Comparison of ENCODE assay signal across 23 mouse cellular contexts in the genomic region with DNA sequence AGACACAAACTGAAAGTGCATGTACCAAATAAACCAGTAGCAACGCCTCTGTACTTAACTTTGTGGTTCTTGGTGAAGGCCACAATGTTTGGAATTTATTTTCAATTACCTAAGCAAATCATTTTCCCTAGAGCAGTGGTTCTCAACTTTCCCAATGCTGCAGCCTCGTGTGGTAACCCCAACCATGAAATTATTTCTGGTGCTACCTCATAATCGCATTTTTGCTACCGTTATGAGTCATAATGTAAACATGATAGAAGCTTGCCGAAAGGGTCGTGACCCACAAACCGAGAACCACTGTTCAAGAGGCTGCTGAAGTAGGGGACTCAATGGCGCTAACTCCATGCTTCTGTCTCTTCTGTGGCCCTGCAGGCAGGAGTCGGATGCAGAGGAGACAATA.
DNase-seq lines count a peak whose midpoint lies in the region; ATAC-seq and TF ChIP-seq lines count a peak whose summit lies in the region.
"Had no signal": no experiment of that assay in that cellular context is flagged by ENCODE, and none has a peak within 500 bp of the region (broad histone marks: within the 10 kb centered on the region; RNA-seq: fewer than 3 reads in every experiment).

No protein-coding gene starts in this region.

- H3K27ac ChIP-seq in embryonic facial prominence, embryonic 14.5 days (replicated peaks; ENCODE audit: low read depth, low read length), result no peak overlapping the region
- H3K27ac ChIP-seq in embryonic facial prominence, embryonic 10.5 days (replicated peaks), result no peak overlapping the region
- H3K27ac ChIP-seq in CH12.LX (ENCODE audit: insufficient read depth, low read depth), result no peak overlapping the region
- H3K27ac ChIP-seq in forebrain, postnatal 0 days (ENCODE audit: low read depth, low read length), result no peak overlapping the region
- H3K27ac ChIP-seq: embryonic facial prominence, embryonic 12.5 days; embryonic facial prominence, embryonic 15.5 days; forebrain, embryonic 10.5 days; forebrain, embryonic 12.5 days had no signal

- 73% methylated on average over 9 of the region's 9 CpGs for WGBS in embryonic facial prominence, embryonic 14.5 days
- 86% methylated on average over 9 of the region's 9 CpGs for WGBS in embryonic facial prominence, embryonic 10.5 days
- WGBS in forebrain, postnatal 0 days, result 94% methylated on average over 9 of the region's 9 CpGs

- no peaks in the 10 kb centered on the region for H3K9me3 ChIP-seq in embryonic facial prominence, embryonic 14.5 days (ENCODE audit: control insufficient read depth, low read length)
- H3K9me3 ChIP-seq in embryonic facial prominence, embryonic 10.5 days, result no peaks in the 10 kb centered on the region
- H3K9me3 ChIP-seq in CH12.LX (replicated peaks; ENCODE audit: low read length), result no peaks in the 10 kb centered on the region
- no peaks in the 10 kb centered on the region for H3K9me3 ChIP-seq in forebrain, postnatal 0 days (ENCODE audit: low read length)
- H3K9me3 ChIP-seq: embryonic facial prominence, embryonic 12.5 days; embryonic facial prominence, embryonic 15.5 days; forebrain, embryonic 10.5 days; forebrain, embryonic 12.5 days had no signal

- H3K79me2 ChIP-seq in CH12.LX (replicated peaks; ENCODE audit: control insufficient read depth, extremely low read depth, insufficient read depth, poor library complexity, severe bottlenecking), result no peaks in the 10 kb centered on the region

- in situ Hi-C loops in CH12.LX (cut with MboI; ENCODE audit: low pct_ligation_motif_present, low pct_unique_long_range_greater_than_20kb, low sequenced_read_pairs), result no loop called here

- no peak for TF ChIP-seq POLR2A in CH12.LX (IDR thresholded peaks at IDR 0.05; ENCODE audit: low read depth, low read length)

- no peak for ATAC-seq in embryonic facial prominence, embryonic 14.5 days (ENCODE audit: low read depth)
- ATAC-seq in forebrain, postnatal 0 days, result no peak
- ATAC-seq: CD4-positive, CD25-positive, alpha-beta regulatory T cell, adult 4 months; forebrain, embryonic 14.5 days; forebrain, embryonic 16.5 days had no signal

- dilution Hi-C loops in CH12.LX (cut with MboI; ENCODE audit: extremely low pct_ligation_motif_present, extremely low pct_unique_long_range_greater_than_20kb, low sequenced_read_pairs), result no loop called here

- no peak overlapping the region for H3K9ac ChIP-seq in embryonic facial prominence, embryonic 14.5 days (ENCODE audit: low read depth, low read length)
- H3K9ac ChIP-seq in CH12.LX (ENCODE audit: insufficient read depth, low read depth), result no peak overlapping the region
- no peak overlapping the region for H3K9ac ChIP-seq in forebrain, postnatal 0 days
- H3K9ac ChIP-seq: embryonic facial prominence, embryonic 12.5 days; embryonic facial prominence, embryonic 15.5 days; forebrain, embryonic 12.5 days had no signal

- DNase-seq in embryonic facial prominence, embryonic 14.5 days (ENCODE audit: low spot score), result peak; percentile 14
- DNase-seq in embryonic facial prominence, embryonic 10.5 days (ENCODE audit: low spot score), result no peak
- peak; percentile 40 for DNase-seq in 416B (ENCODE audit: low read depth)
- peak; percentile 5 for DNase-seq in CH12.LX (ENCODE audit: extremely low read depth)
- no peak for DNase-seq in heart, adult 8-10 months (ENCODE audit: low spot score)
- DNase-seq in forebrain, postnatal 0 days, result no peak
- DNase-seq: adrenal gland, adult 2 months; adrenal gland, postnatal 10 days; adrenal gland, postnatal 25 days; cerebellum, adult 11 months; cerebellum, adult 18-20 months; cerebellum, adult 8-10 months; cerebellum, postnatal 10 days; cerebellum, postnatal 25 days; embryo, embryonic 11 days had no signal

- H3K27me3 ChIP-seq in embryonic facial prominence, embryonic 14.5 days (replicated peaks; ENCODE audit: control insufficient read depth, insufficient read depth, low read length), result no peaks in the 10 kb centered on the region
- H3K27me3 ChIP-seq in embryonic facial prominence, embryonic 10.5 days (replicated peaks; ENCODE audit: low read depth, poor library complexity, severe bottlenecking), result no peaks in the 10 kb centered on the region
- no peaks in the 10 kb centered on the region for H3K27me3 ChIP-seq in CH12.LX (replicated peaks)
- H3K27me3 ChIP-seq in forebrain, postnatal 0 days (ENCODE audit: insufficient read depth, low read length), result no peaks in the 10 kb centered on the region
- H3K27me3 ChIP-seq: embryonic facial prominence, embryonic 12.5 days; embryonic facial prominence, embryonic 15.5 days; forebrain, embryonic 12.5 days had no signal

- H3K4me1 ChIP-seq in embryonic facial prominence, embryonic 14.5 days (ENCODE audit: control insufficient read depth, insufficient read depth, low read length), result no peaks in the 10 kb centered on the region
- H3K4me1 ChIP-seq in embryonic facial prominence, embryonic 10.5 days, result no peaks in the 10 kb centered on the region
- H3K4me1 ChIP-seq in CH12.LX (ENCODE audit: control insufficient read depth in 1 of 2, insufficient read depth in 2 of 2), result peaks cover 0 to 3% of the 10 kb centered on the region in 2 experiments; a peak in 1 of 4 replicates
- no peaks in the 10 kb centered on the region for H3K4me1 ChIP-seq in forebrain, postnatal 0 days (ENCODE audit: insufficient read depth)
- H3K4me1 ChIP-seq: embryonic facial prominence, embryonic 12.5 days; embryonic facial prominence, embryonic 15.5 days; forebrain, embryonic 10.5 days had no signal

- TF ChIP-seq CTCF in CH12.LX (conservative IDR thresholded peaks at IDR 0.05 in 1 of 2, IDR thresholded peaks at IDR 0.05 in 1 of 2; ENCODE audit: low read depth in 2 of 2, low read length in 2 of 2), result no peak
- TF ChIP-seq CTCF in forebrain, postnatal 0 days (IDR thresholded peaks at IDR 0.05; ENCODE audit: low read depth), result no peak

- TF ChIP-seq EP300 in CH12.LX (IDR thresholded peaks at IDR 0.05; ENCODE audit: low read length), result no peak

- no peak overlapping the region for H3K4me2 ChIP-seq in embryonic facial prominence, embryonic 14.5 days (ENCODE audit: low read depth, low read length)
- H3K4me2 ChIP-seq in CH12.LX (ENCODE audit: insufficient read depth, low read depth, poor library complexity, severe bottlenecking), result no peak overlapping the region; the same call in 1 of the 2 replicates
- H3K4me2 ChIP-seq in forebrain, postnatal 0 days (ENCODE audit: low read depth), result no peak overlapping the region
- H3K4me2 ChIP-seq: embryonic facial prominence, embryonic 12.5 days; embryonic facial prominence, embryonic 15.5 days; forebrain, embryonic 12.5 days had no signal

- no peak overlapping the region for H3K4me3 ChIP-seq in embryonic facial prominence, embryonic 14.5 days (ENCODE audit: low read depth, low read length)
- no peak overlapping the region for H3K4me3 ChIP-seq in embryonic facial prominence, embryonic 10.5 days
- H3K4me3 ChIP-seq in CH12.LX (replicated peaks in 1 of 3; ENCODE audit: low read depth in 2 of 3, low read length in 2 of 3, poor library complexity in 1 of 3), result no peak overlapping the region
- H3K4me3 ChIP-seq in forebrain, postnatal 0 days (ENCODE audit: low read depth, low read length), result no peak overlapping the region
- H3K4me3 ChIP-seq: embryonic facial prominence, embryonic 12.5 days; embryonic facial prominence, embryonic 15.5 days; erythroblast, embryonic 14.5 days; forebrain, embryonic 10.5 days; forebrain, embryonic 12.5 days had no signal

- no peaks in the 10 kb centered on the region for H3K36me3 ChIP-seq in embryonic facial prominence, embryonic 14.5 days (ENCODE audit: control insufficient read depth, insufficient read depth, low read length)
- H3K36me3 ChIP-seq in embryonic facial prominence, embryonic 10.5 days (replicated peaks), result no peaks in the 10 kb centered on the region
- no peaks in the 10 kb centered on the region for H3K36me3 ChIP-seq in CH12.LX (replicated peaks in 1 of 2; ENCODE audit: control insufficient read depth in 1 of 2, insufficient read depth in 1 of 2, low read length in 1 of 2)
- H3K36me3 ChIP-seq in forebrain, postnatal 0 days (ENCODE audit: insufficient read depth), result no peaks in the 10 kb centered on the region
- H3K36me3 ChIP-seq: embryonic facial prominence, embryonic 12.5 days; embryonic facial prominence, embryonic 15.5 days; forebrain, embryonic 10.5 days; forebrain, embryonic 12.5 days had no signal

- TF ChIP-seq RAD21 in CH12.LX (IDR thresholded peaks at IDR 0.05; ENCODE audit: low read depth, low read length), result no peak

TF ChIP-seq in CH12.LX, 34 proteins besides CTCF, POLR2A, EP300 and RAD21:
- TF ChIP-seq CHD2 (IDR thresholded peaks at IDR 0.05; ENCODE audit: low read length) (no peak), ZNF384 (IDR thresholded peaks at IDR 0.05; ENCODE audit: low read depth, low read length) (no peak), ELF1 (IDR thresholded peaks at IDR 0.05; ENCODE audit: low read depth, low read length) (no peak), E2F4 (IDR thresholded peaks at IDR 0.05; ENCODE audit: insufficient replicate concordance, low read depth, low read length) (no peak), MAZ (IDR thresholded peaks at IDR 0.05; ENCODE audit: low read depth, low read length) (no peak), KAT2A (IDR thresholded peaks at IDR 0.05; ENCODE audit: insufficient replicate concordance, low read length) (no peak), PAX5 (IDR thresholded peaks at IDR 0.05; ENCODE audit: low read length) (no peak)
TF ChIP-seq in CH12.LX: peak in this region for 0.

Comparison
In these comparisons a context has a peak if more than half of its experiments do, and no peak if none do; other contexts are left out.
1. DNase-seq: peak in embryonic facial prominence, embryonic 14.5 days (single experiment), 416B (single experiment) and CH12.LX (single experiment); none in embryonic facial prominence, embryonic 10.5 days (single experiment), heart, adult 8-10 months (single experiment) and forebrain, postnatal 0 days (single experiment).